Mouse (Mus musculus): ENCODE measurements around the gene Scube2. TPM values are rescaled to one million over a fixed set of nuclear protein-coding genes. Genes with fewer than 3 reads are reported as not detected.

Scube2 gene
- total RNA-seq, 4 experiments from 2014 or later, result 0.49 to 1.2 (median 1.1) TPM

GRCm38 (mm10) chr7:109795564-109795963 is 69.9 kb downstream of the Scube2 start:
- DNase-seq, result no peak

DNA sequence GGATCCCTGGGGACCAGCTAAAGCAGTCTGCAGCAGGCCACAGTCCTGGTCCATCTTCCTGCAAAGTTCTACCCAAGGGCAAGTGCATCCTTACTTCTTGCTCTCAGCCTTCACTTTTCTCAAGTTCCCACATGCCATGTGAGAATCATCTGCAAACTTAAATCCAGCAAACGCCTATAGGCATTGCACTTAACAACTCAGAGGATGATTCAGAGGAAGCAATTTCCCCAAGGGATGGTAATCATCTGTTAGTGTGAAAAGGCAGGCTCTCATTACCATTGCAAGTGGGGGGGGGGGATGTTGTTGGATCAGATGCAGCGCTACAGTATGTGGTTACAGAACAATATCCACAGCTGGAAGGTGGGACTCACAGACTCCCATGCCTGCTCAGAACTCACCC is 70.9 kb downstream of the Scube2 start:
- no peak for DNase-seq

GRCm38 (mm10) chr7:109792759-109793158 is 72.7 kb downstream of the Scube2 start:
- no peak for DNase-seq

DNA sequence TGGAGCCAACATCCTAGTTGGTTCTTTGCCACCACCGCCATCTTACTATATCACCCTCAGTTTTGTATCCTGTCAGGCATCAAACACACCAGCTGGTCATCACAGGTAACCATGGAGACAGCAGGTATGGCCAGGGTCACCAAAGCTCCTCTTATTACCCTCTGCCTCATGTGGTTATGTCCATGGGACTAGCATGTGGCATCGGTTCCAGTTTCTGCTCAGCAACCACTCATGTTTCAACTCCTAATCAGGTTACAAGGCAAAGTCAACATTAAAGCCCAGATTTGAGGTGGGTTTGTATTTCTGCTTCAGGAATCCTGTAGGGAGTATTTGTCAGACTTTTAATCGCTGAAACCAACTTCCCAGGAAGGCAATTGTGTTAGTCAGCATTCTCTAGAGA is 74.7 kb downstream of the Scube2 start:
- no peak for DNase-seq

DNA sequence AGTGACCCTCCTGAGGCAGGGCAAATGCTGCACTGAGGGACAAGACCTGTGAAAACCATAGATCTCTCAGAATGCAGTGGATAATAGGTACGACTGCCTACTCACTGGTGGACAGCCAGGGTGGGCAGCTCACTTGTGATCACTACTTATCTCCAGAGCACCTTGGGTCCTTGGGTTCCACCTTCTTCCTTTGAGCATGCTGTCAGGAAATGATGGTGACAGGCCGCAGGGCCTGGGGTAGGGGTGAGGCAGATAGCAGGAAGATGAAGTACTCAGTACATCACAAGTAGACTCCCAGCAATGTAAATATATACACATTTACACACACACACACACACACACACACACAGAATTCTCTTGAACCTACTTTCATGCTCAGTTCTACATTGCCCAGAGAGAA is 77.6 kb downstream of the Scube2 start:
- DNase-seq, result no peak

DNA sequence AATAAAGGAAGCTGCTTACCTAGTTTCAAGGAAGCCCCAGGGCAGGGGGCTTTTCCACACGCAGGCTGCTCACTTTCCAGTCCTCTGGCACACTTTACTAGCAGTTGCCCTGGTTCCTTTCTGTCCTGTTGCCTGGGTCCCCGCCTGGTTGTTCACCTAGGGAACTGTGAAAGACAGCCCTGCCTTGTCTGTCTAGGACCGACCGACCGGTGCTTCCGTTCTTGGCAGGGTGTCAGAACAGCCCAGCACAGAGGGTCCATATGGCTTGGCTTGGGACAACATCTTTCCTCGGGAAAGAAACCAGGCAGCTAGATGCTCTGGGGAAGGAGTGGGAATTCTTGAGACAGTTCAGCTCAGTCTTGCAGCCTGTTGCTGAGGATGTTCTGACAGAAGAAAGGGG is 82.2 kb downstream of the Scube2 start:
- no peak for DNase-seq

DNA sequence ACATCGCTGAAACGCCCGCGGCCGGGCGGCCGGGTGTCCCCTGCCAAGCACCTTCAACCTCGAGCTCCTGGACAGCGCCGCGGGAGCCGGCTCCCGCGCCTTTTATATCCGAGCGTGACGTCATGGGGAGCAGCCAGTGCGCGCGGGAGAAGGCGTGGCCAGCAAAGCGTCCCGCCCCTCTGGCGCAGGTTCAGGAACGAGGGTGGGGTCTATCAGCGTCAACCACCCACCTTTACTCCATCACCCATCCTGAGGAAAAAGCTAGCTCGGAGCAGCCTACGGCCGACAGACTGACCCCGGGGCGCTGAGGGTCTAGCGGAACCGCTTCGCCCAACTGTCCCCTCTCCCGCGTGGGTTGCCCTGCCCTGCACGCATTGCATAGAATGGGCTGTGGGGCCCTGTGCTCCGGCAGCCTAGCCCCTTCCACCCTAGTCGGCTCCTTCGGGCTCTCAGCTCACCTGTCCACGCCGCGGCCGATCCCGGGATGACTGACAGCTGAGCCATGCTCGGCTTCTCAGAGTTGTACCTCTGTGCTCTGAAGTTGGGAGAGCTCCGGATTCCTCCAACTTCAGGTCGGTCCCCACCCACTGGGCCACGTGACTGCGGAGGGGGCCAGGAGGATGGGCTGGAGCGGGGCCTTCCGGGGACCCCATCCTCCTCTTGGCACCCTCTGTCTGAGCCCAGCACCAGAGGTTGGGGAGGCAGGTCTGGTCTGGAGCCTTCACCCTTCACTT is 83.8 kb downstream of the Scube2 start, which contains the start of gene Nrip3:
TSS of gene Nrip3 (minus strand) at position 556 of the 734 bp plus-strand sequence.
- DNase-seq, result peak; percentile 26

DNA sequence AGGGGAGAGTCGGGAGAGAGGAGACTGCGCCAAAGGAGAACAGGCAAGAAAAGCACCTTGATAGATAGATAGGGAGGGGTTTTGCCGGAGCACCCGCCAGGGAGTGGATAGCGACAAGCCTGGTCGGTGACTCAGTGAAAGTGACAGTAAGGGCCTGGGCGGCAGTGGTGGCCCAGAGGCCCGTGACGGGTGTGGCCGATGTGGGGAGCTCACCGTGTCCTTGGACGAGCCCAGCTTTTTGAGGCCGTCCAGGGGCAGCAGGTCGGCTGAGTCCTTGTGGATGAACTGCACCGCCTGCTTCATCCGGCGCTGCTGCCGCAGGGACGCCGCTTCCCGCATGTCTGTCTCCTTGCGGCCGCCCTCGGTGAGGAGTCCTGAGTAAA is 84.4 kb downstream of the Scube2 start:
- no peak for DNase-seq

DNA sequence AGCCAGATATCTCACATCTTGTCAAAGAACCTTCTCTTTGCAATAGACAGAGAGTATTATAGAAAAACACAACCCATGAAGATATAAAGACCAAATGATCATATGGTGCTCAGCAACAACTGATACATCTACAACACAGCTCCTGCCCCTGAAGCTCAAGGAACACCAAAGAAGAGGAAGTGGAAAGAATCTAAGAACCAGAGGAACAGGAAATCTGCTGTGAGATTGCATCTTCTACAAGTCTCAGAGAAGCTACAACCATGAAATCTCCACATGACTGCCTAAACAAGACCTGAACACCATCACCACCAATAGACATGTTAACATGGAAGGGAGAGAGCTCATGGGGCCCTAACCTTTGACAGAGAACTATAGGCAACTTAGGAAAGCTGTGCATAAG is 93.2 kb downstream of the Scube2 start:
- DNase-seq, result no peak

- no peak for DNase-seq
Measured at GRCm38 (mm10) chr7:109768699-109769383, 96.6 kb downstream of the Scube2 start.

- no peak for DNase-seq
Measured at GRCm38 (mm10) chr7:109767575-109768350, 97.7 kb downstream of the Scube2 start.

DNA sequence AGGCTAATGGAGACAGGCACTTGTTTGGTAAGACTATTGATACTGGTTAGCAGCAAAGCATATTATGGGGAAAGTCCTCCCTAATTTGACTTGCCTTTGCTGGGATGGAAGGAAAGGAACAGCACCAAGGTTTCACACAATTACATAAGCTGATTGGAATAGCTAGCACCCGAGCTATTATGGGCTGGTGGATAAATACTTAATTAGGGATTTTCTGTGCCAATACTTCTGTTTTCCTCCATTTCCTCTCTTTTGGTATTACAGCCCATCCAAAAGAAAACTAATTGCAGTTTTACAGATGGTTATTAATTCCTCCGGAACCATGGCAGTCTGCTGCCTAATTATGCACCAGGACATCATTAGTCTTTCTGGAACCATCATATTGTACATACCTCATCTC is 101.5 kb downstream of the Scube2 start:
- DNase-seq, result no peak

DNA sequence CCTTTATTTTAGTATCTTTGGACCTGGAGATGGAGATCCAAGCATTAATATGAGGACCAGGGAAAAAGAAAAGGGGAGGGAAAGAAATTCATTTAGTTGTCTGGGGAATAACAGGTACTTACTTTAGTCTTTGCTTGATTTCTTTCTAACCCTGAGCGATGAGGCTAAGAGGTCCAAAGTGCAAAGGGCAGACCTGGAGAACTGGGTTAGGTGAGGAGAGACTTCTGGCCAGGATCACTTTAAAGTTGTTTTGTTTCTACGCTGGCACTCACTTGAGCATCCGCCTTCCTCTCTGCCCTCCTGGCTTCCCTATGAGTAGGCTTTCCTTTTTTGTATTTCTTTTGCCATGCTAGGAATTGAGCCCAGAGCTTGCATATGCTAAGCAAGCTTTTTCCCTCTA is 109.2 kb downstream of the Scube2 start:
- DNase-seq, result no peak

DNA sequence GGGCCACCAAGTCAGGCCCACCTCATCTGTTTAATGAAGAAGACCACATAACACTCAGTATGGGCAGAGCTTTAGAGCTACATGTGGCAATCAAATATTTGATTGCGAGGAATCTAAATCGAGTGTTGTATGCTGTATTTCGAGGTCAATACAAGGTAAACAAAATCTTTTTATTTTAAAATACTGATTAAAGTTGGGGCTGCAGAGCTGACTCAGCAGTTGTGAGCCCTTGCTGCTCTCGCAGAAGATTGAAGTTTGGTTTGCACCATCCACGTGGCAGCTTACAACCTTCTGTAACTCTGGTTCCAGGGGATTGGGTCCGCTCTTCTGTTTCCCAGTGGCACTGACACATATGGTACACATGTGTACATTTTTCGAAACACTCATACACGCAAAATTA is 111.4 kb downstream of the Scube2 start:
- no peak for DNase-seq

DNA sequence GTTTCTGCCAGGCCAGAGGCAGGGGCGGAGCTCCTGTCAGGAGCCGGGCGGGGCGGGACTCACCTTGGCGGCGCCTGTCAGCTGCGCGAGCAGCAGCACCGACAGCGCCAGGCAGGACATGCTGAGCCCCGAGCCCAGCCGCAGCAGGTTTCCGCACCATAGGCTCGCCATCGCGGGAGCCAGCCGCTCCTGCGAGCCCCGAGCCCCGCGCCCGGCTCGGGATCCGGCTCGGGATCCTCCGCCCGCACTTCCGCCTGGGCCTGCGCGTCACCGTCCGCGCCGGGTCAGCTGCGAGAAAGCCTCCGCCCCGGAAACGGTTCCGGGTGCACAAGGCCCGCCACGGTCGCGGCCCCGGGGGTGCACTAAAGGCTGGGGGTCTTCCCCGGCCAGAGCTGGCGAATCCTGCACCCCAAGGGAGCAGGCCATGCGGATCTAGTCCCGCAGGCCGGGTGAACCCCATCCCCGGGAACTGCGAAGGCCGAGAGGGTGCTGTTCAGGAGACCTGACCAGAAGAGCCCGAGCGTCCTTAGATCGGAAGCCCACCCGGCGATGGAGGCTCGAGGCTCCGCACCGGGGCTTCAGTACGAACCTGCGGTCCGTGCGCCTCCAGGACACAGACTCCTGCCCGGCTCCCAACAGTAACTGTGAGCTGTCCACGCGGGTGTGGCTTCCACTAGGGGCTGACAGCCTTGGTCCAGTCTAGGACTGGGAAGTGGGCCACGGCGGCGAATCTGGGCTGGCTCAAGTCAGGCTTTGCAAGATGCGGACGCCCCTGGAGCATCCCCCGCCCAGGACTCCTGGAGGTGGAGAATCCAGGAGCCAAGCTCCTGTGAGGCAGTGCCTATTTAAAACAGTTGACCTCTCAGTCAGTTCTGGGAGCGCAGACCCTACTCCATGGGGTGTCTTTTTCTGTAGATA is 113.2 kb downstream of the Scube2 start, which contains the start of gene Tmem9b:
TSS of gene Tmem9b (minus strand) at position 868 of the 918 bp plus-strand sequence.
- DNase-seq, result peak; percentile 70

GRCm38 (mm10) chr7:109751427-109752007 is 114.0 kb downstream of the Scube2 start:
- DNase-seq, result no peak

Other genes with a start within 250 kb of the Scube2 start
- gene St5, start 162.1 kb downstream of the Scube2 start, total RNA-seq (2022), result 10 to 100 TPM; 26.9 to 62.4 (median 40.9) TPM
- gene Akip1, start 162.0 kb downstream of the Scube2 start, total RNA-seq (2022), result 10 to 100 TPM; 21.7 to 30.6 (median 23.6) TPM
- gene BC051019, start 141.8 kb downstream of the Scube2 start, total RNA-seq (2022), result under 1 TPM in 1 of 4 experiments, not detected in 3; 0.44 TPM
- under 1 TPM in 2 of 4 experiments, not detected in 2; 0.46 to 0.99 TPM for gene Ascl3, start 134.0 kb downstream of the Scube2 start, total RNA-seq (2022)
- 10 to 100 TPM; 48.7 to 52.2 (median 51.1) TPM for gene Tmem9b, start 112.8 kb downstream of the Scube2 start, total RNA-seq (2022)
- gene Nrip3, start 83.7 kb downstream of the Scube2 start, total RNA-seq (2022), result 1 to 10 TPM in 1 of 4 experiments, under 1 TPM in 3; 0.38 to 1.3 (median 0.63) TPM
- 100 to 1,000 TPM; 171 to 249 (median 219) TPM for gene Dennd5a, start 94.8 kb upstream of the Scube2 start, total RNA-seq (2022)
- 10 to 100 TPM; 46.7 to 60.3 (median 51.8) TPM for gene Tmem41b, start 121.2 kb upstream of the Scube2 start, total RNA-seq (2022)
- gene Ipo7, start 152.6 kb upstream of the Scube2 start, total RNA-seq (2022), result 10 to 100 TPM; 70.6 to 95.7 (median 77.4) TPM
- gene Zfp143, start 195.5 kb upstream of the Scube2 start, total RNA-seq (2022), result 10 to 100 TPM; 13.3 to 17.8 (median 15.7) TPM

All from adrenal gland, adult 8-10 months (tissue).